Mouse (Mus musculus) myocyte (in vitro differentiated cells): ENCODE data around the gene Zfp202.

Source experiments
- MAX ChIP-seq: IDR thresholded peaks from one replicate; pipeline ENCODE4 v1.6.1; 2011; ENCODE audit warnings: low read depth, mild to moderate bottlenecking, control low read depth
- MYOD1 ChIP-seq, 3 experiments: IDR thresholded peaks; one replicate each; pipeline ENCODE4 v1.6.1; 2011; ENCODE audit warnings: control low read depth in 2 of 3, low read depth in 2 of 3, mild to moderate bottlenecking in 2 of 3, moderate library complexity in 1 of 3; ENCODE audit not compliant: insufficient read length in 2 of 3, control insufficient read depth in 1 of 3
- POLR2A ChIP-seq: IDR thresholded peaks from one replicate; pipeline ENCODE4 v1.6.1; 2011; ENCODE audit warnings: low read depth, mild to moderate bottlenecking, control low read depth, moderate library complexity; ENCODE audit not compliant: insufficient read length
- USF1 ChIP-seq: IDR thresholded peaks from one replicate; pipeline ENCODE4 v1.6.1; 2011; ENCODE audit warnings: low read depth, mild to moderate bottlenecking, control low read depth, moderate library complexity

DNA sequence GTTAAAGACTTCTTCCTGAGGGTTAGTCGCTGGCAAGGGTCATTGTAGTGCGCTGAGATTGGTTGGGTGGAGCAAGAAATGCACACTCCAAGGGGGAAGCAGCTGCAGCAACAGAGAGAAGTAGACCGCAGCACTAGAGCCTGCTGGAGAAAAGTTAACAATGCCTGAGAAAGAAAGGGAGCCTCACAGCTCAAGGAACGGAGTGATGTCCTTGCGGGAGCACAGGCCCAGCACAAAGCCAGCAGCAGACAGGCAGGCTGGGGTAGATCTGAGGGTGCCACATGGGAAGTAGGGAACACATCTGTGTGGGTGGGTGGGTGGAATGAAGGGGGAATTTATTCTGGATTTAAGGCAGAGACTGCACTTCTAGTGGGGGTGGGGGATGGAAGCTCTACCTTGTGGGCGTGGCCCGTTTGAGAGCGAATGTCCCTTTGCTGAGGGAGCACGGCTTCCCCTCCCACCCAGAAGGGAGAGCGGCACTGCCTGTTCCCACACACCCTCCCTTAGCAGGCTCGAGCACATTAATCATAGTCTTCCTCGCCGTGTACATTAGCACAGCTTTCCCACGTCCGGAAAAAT, 49.2 kb downstream of the Zfp202 start:
- TF ChIP-seq MYOD1 (IDR thresholded peaks at IDR 0.05; ENCODE audit: control insufficient read depth in 1 of 3, insufficient read length in 2 of 3, low read depth in 2 of 3) (no peak), POLR2A (no peak), USF1 (no peak), MAX (no peak)
